Mouse (Mus musculus) Muller cell, postnatal 12 days (primary cell): ENCODE measurements at regions not wholly inside any gene's neighbourhood (a gene's known extent, or its start where the extent isn't known, plus 50 kb on each side); places are given as distances from the start of the nearest gene placed in this dataset.
"Not testable (repeated sequence)": the region's sequence is repeated elsewhere in the genome, so short reads cannot be mapped to it uniquely, and the experiment has no call there.

Experiments used
- DNase-seq: peaks from one replicate; pipeline ENCODE4 v3.0.0-alpha.2; 2015; ENCODE audit errors: inconsistent ontology term

GRCm38 (mm10) chr10:29044781-29045180 lies 58.7 kb upstream of the 2310057J18Rik start:
- DNase-seq: not testable (repeated sequence)

GRCm38 (mm10) chr10:29087823-29088222 lies 55.8 kb upstream of the Soga3 start:
- peak; percentile 34 for DNase-seq
